Mouse (Mus musculus) bone marrow, adult 2 months (tissue): Measurements from ENCODE around the gene Pdilt.

Source experiments
- CTCF ChIP-seq: fragments of 200-500 bp; IDR thresholded peaks from 2 replicates; pipeline ENCODE4 v1.5.1; 2011; ENCODE audit warnings: low read length, control low read depth; ENCODE audit not compliant: control insufficient read depth, insufficient read depth
- POLR2A ChIP-seq: fragments of 200-500 bp; IDR thresholded peaks from 2 replicates; pipeline ENCODE4 v1.6.1; 2011; ENCODE audit warnings: low read depth, mild to moderate bottlenecking, control low read depth, low read length, borderline replicate concordance; ENCODE audit not compliant: control insufficient read depth

DNA sequence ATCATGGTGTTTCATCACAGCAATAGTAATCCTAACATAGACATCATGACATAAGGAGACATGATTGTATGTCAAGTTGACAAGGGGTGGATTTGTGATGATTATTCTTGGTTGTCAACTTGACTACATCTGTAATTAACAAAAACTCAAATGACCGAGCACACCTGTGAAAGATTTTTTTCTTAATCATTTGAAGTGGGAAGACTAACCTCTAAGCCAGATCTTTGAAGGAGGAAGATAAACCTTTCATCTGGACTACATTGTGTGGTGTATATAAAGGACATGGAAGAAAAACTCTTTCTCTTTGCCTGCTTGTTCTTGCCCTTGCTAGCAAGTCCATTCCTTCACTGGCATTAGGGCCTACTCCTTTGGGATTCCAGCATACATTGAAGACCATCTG is 30.8 kb upstream of the Pdilt start, which contains the start of gene Acsm2:
- TF ChIP-seq CTCF (no peak), POLR2A (no peak)
